Mouse (Mus musculus) midbrain, embryonic 14.5 days (tissue): ENCODE results near the gene Smpdl3b. TPM values are rescaled to one million over a fixed set of nuclear protein-coding genes. Genes with fewer than 3 reads are reported as not detected.

Experiments used
- ATAC-seq: fragments of 200-750 bp; cut with Nextera tagmentation; 2 replicates; pipeline ENCODE4 v1.8.0; 2017; ENCODE audit warnings: moderate number of reproducible peaks, moderate library complexity; ENCODE audit not compliant: low FRiP score, low TSS enrichment
- DNase-seq: peaks from one replicate; pipeline ENCODE4 v3.0.0-alpha.2; 2015
- H3K27ac ChIP-seq: fragments of 300-500 bp; sonication (generic); replicated peaks from 2 replicates; pipeline ENCODE4 v1.5.1; 2014; ENCODE audit warnings: mild to moderate bottlenecking, low read depth, low read length, moderate library complexity
- H3K27me3 ChIP-seq: fragments of 300-500 bp; sonication (generic); 2 replicates; pipeline ENCODE4 v1.6.1; 2014; ENCODE audit warnings: low read length, control low read depth, mixed read lengths; ENCODE audit not compliant: control insufficient read depth, insufficient read depth
- H3K36me3 ChIP-seq: fragments of 300-500 bp; sonication (generic); 2 replicates; pipeline ENCODE4 v1.6.1; 2014; ENCODE audit warnings: low read length, control low read depth; ENCODE audit not compliant: control insufficient read depth, insufficient read depth
- H3K4me1 ChIP-seq: fragments of 300-500 bp; sonication (generic); 2 replicates; pipeline ENCODE4 v1.6.1; 2014; ENCODE audit warnings: mild to moderate bottlenecking, antibody characterized with exemption, low read length, control low read depth; ENCODE audit not compliant: control insufficient read depth, insufficient read depth
- H3K4me2 ChIP-seq: fragments of 300-500 bp; sonication (generic); 2 replicates; pipeline ENCODE4 v1.6.1; 2014; ENCODE audit warnings: mild to moderate bottlenecking, low read length, moderate library complexity
- H3K4me3 ChIP-seq: fragments of 300-500 bp; sonication (generic); replicated peaks from 2 replicates; pipeline ENCODE4 v1.5.1; 2014; ENCODE audit warnings: low read depth, low read length
- H3K9ac ChIP-seq: fragments of 300-500 bp; sonication (generic); replicated peaks from 2 replicates; pipeline ENCODE4 v1.6.1; 2014; ENCODE audit warnings: mild to moderate bottlenecking, low read length, moderate library complexity
- H3K9me3 ChIP-seq: fragments of 300-500 bp; sonication (generic); 2 replicates; pipeline ENCODE4 v1.6.1; 2016; ENCODE audit warnings: low read length, control low read depth, mixed read lengths; ENCODE audit not compliant: control insufficient read depth
- WGBS: fragments of 180-500 bp; shearing (Covaris S2); extraction: QIAGEN DNeasy Blood & Tissue Kit; methylation state at CpG from one replicate; pipeline ENCODE4 v1.1.7; 2014; 5-methylcytosine and 5-hydroxymethylcytosine counted together
- polyA plus RNA-seq: library from polyadenylated mRNA; unstranded; fragments of >200 nt; fragmentation: Nextera tagmentation; extraction: Ambion mirVana; gene quantifications from 2 replicates; pipeline ENCODE4 v1.2.1, GENCODE M21; 2014

The Smpdl3b gene
- polyA plus RNA-seq, 1 experiment from 2014 or later = 0.54 TPM

- no peak overlapping the region for H3K4me3 ChIP-seq
- H3K36me3 ChIP-seq = no peaks in the 10 kb centered on the region
- no peak overlapping the region for H3K27ac ChIP-seq
- H3K9ac ChIP-seq = no peak overlapping the region
- no peaks in the 10 kb centered on the region for H3K9me3 ChIP-seq
- H3K4me1 ChIP-seq = peaks cover 4% of the 10 kb centered on the region; the same call in 1 of the 2 replicates
- ATAC-seq = no peak
- H3K27me3 ChIP-seq = no peaks in the 10 kb centered on the region
- WGBS = 95% methylated on average over 2 of the region's 2 CpGs
- no peak for DNase-seq
- no peak overlapping the region for H3K4me2 ChIP-seq
These were observed 22.3 kb downstream of the Smpdl3b start for GRCm38 (mm10) chr4:132734766-132735165.

DNA sequence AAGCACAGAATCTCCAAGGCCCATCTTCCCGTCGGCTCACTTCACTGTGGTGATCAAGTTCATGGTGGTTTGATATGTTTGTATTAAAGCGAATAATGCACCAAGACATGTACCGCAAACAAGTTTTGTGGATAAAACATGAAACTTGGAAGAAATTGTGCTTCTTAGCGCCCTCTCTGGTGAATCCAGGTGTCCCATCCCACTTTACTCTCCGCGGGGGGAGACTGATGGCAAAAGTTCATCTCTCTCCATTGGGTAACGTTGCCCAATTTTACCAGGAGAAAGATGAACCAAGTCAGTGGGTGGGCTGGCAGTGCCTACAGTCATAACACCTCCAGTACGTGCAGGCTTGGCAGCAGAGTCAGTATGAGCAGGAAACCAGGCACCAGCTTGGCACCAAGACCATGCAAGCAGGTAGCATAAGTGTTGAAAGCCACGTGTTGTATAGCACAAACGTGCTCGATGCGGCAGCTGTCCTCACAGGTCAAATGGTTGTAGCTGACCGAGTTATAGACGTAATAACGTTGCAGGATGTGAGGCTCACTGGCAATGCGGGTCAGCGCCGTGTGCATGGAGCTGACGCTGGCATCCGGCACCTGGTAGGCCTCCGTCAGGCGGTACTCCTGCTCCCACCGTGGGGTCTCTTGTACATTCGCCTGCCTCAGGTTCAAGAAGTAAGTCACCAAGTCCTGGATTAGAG lies 23.8 kb downstream of the Smpdl3b start:
- Histone ChIP-seq H3K36me3 (no peaks in the 10 kb centered on the region; the same call in 1 of the 2 replicates), H3K4me3 (no peak overlapping the region), H3K27me3 (no peaks in the 10 kb centered on the region), H3K4me1 (peaks cover 4% of the 10 kb centered on the region; the same call in 1 of the 2 replicates), H3K4me2 (no peak overlapping the region), H3K9me3 (no peaks in the 10 kb centered on the region), H3K27ac (no peak overlapping the region), H3K9ac (no peak overlapping the region)
- ATAC-seq = no peak
- WGBS = 94% methylated on average over 25 of the region's 25 CpGs
- no peak for DNase-seq

GRCm38 (mm10) chr4:132732148-132732684 lies 24.8 kb downstream of the Smpdl3b start, which contains the start of gene Xkr8:
Xkr8 (minus strand) TSS chr4:132732546.
- H3K27me3 ChIP-seq = no peaks in the 10 kb centered on the region
- H3K9me3 ChIP-seq = no peaks in the 10 kb centered on the region
- DNase-seq (peak; percentile 87), ATAC-seq (peak; percentile 92)
- peak within 1 kb of the TSS; percentile 57 for H3K9ac ChIP-seq
- H3K27ac ChIP-seq = no peak within 1 kb of the TSS
- peaks cover 8% of the 10 kb centered on the region; the same call in 1 of the 2 replicates for H3K36me3 ChIP-seq
- peak within 1 kb of the TSS; percentile 51 for H3K4me3 ChIP-seq
- H3K4me2 ChIP-seq = peak within 1 kb of the TSS; percentile 83
- 2% methylated on average over 34 of the region's 34 CpGs for WGBS
- peaks cover 4% of the 10 kb centered on the region; the same call in 1 of the 2 replicates for H3K4me1 ChIP-seq

DNA sequence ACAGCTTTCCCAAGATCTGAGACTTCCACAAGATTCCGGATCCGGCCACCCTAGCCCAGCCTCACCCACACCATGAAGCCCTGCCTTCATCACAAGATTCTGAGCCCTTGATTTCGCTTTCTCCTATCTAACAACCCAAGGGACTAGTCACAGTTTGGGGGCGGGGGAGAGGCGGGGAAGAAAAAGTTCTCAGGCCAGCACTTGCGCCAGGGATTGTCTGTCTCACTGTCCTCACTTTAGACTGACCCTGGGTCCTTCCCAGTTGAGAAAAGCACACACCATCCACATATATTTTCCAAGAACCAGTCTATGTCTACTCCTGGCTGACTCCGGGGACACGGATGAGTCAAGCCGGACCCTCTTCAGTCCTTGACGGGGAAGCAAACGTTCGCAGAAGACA lies 25.4 kb downstream of the Smpdl3b start:
- Histone ChIP-seq H3K27me3 (no peaks in the 10 kb centered on the region), H3K4me1 (peaks cover 4% of the 10 kb centered on the region; the same call in 1 of the 2 replicates), H3K9ac (peak overlapping the region; percentile 57), H3K9me3 (no peaks in the 10 kb centered on the region), H3K36me3 (peaks cover 8% of the 10 kb centered on the region; the same call in 1 of the 2 replicates), H3K4me3 (peak overlapping the region; percentile 51), H3K4me2 (peak overlapping the region; percentile 83), H3K27ac (no peak overlapping the region)
- 43% methylated on average over 12 of the region's 12 CpGs for WGBS
- DNase-seq (no peak), ATAC-seq (no peak)

GRCm38 (mm10) chr4:132728233-132728632 lies 28.8 kb downstream of the Smpdl3b start:
- Histone ChIP-seq H3K36me3 (peaks cover 28% of the 10 kb centered on the region), H3K9me3 (no peaks in the 10 kb centered on the region), H3K4me3 (no peak overlapping the region), H3K27me3 (no peaks in the 10 kb centered on the region), H3K9ac (no peak overlapping the region), H3K27ac (no peak overlapping the region), H3K4me1 (peaks cover 4% of the 10 kb centered on the region; the same call in 1 of the 2 replicates), H3K4me2 (no peak overlapping the region)
- 93% methylated on average over 8 of the region's 8 CpGs for WGBS
- DNase-seq (no peak), ATAC-seq (no peak)

- DNase-seq (no peak), ATAC-seq (no peak)
- Histone ChIP-seq H3K4me1 (no peaks in the 10 kb centered on the region), H3K27me3 (no peaks in the 10 kb centered on the region), H3K9me3 (no peaks in the 10 kb centered on the region), H3K27ac (no peak overlapping the region), H3K4me2 (no peak overlapping the region), H3K9ac (no peak overlapping the region), H3K4me3 (no peak overlapping the region), H3K36me3 (peaks cover 64% of the 10 kb centered on the region)
- 95% methylated on average over 1 of the region's 1 CpGs for WGBS
These were observed 38.8 kb downstream of the Smpdl3b start for GRCm38 (mm10) chr4:132718251-132718650.

DNA sequence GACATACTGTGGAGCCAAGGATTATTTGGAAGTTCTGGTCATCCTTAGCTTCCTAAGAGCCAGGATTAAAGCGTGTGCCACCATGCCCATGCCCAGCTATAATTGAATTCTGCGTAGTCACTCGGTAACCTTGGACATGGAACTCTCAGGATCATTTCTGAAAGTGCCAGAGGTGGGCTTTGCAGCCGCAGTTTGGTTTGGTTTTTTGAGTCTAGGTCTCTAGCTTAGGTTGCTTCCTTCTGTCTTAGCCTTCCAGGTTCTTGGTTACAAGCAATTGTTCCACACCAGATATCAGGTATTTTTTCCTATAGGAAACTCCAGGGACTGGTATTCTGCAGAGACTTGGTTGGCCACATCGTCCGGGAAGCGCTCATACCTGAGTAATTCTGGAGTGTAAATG lies 43.9 kb downstream of the Smpdl3b start:
- peaks cover 61% of the 10 kb centered on the region for H3K36me3 ChIP-seq
- ATAC-seq (no peak), DNase-seq (no peak)
- WGBS = 97% methylated on average over 7 of the region's 7 CpGs
- H3K4me1 ChIP-seq = no peaks in the 10 kb centered on the region
- no peak overlapping the region for H3K27ac ChIP-seq
- no peak overlapping the region for H3K9ac ChIP-seq
- H3K27me3 ChIP-seq = no peaks in the 10 kb centered on the region
- no peak overlapping the region for H3K4me3 ChIP-seq
- no peak overlapping the region for H3K4me2 ChIP-seq
- H3K9me3 ChIP-seq = no peaks in the 10 kb centered on the region

DNA sequence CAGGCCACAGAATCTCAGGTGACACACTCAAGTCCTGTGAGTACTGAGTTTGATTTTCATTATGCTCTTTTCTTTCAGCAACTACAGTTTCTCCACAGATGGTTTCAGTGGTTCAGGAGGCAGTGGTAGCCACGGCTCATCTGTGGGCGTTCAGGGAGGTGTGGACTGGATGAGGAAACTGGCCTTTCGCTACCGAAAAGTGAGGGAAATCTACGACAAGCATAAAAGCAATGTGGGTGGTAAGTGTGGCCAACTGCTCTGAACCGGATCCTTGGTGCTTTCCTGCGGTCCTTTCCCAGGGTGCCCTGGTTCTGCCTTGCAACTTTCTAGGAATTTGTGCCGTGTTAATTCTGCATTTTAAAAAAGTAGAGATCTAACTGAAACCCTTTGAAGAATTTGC lies 50.2 kb downstream of the Smpdl3b start:
- no peak overlapping the region for H3K4me3 ChIP-seq
- no peaks in the 10 kb centered on the region for H3K9me3 ChIP-seq
- DNase-seq (no peak), ATAC-seq (no peak)
- no peak overlapping the region for H3K27ac ChIP-seq
- no peaks in the 10 kb centered on the region for H3K4me1 ChIP-seq
- peaks cover 77% of the 10 kb centered on the region for H3K36me3 ChIP-seq
- no peak overlapping the region for H3K4me2 ChIP-seq
- WGBS = 99% methylated on average over 8 of the region's 8 CpGs
- no peak overlapping the region for H3K9ac ChIP-seq
- H3K27me3 ChIP-seq = no peaks in the 10 kb centered on the region

- Histone ChIP-seq H3K9ac (no peak overlapping the region), H3K27ac (no peak overlapping the region)
These were observed 55.0 kb downstream of the Smpdl3b start for GRCm38 (mm10) chr4:132702076-132702475.

More at GRCm38 (mm10) chr4:132702076-132702475, 55.0 kb downstream of the Smpdl3b start:
- DNase-seq = no peak
- WGBS = over 99% methylated on average over 5 of the region's 5 CpGs
- Histone ChIP-seq H3K9me3 (no peaks in the 10 kb centered on the region), H3K4me1 (no peaks in the 10 kb centered on the region), H3K4me3 (no peak overlapping the region), H3K36me3 (peaks cover 75% of the 10 kb centered on the region), H3K27me3 (no peaks in the 10 kb centered on the region), H3K4me2 (no peak overlapping the region)
- no peak for ATAC-seq
